Mouse (Mus musculus) megakaryocyte, embryonic 14.5 days (primary cell): Measurements from ENCODE around the gene Lgi2. TPM values are rescaled to one million over a fixed set of nuclear protein-coding genes. Genes with fewer than 3 reads are reported as not detected.

Experiments
- H3K27me3 ChIP-seq: replicated peaks from 2 replicates; pipeline ENCODE3; 2012; ENCODE audit warnings: inconsistent platforms
- H3K36me3 ChIP-seq: replicated peaks from 2 replicates; pipeline ENCODE3; 2012; ENCODE audit warnings: low read length, inconsistent platforms, mixed read lengths
- H3K4me1 ChIP-seq: 2 replicates; pipeline ENCODE4 v1.6.1; 2012; ENCODE audit warnings: inconsistent platforms
- H3K4me3 ChIP-seq: replicated peaks from 2 replicates; pipeline ENCODE3; 2012; ENCODE audit warnings: moderate library complexity, mild to moderate bottlenecking, inconsistent platforms
- H3K9me3 ChIP-seq: 2 replicates; pipeline ENCODE4 v1.6.1; 2012; ENCODE audit warnings: inconsistent platforms
- FLI1 ChIP-seq: IDR thresholded peaks from 2 replicates; pipeline ENCODE4 v1.6.1; 2012; ENCODE audit warnings: low read length, inconsistent platforms, mixed read lengths
- GATA1 ChIP-seq: IDR thresholded peaks from 3 replicates; pipeline ENCODE4 v1.6.1; 2012; ENCODE audit warnings: mixed read lengths, low read length, inconsistent platforms, borderline replicate concordance
- polyA plus RNA-seq: library from polyadenylated mRNA; stranded (reverse); fragments of >175 nt; gene quantifications from 2 replicates; pipeline ENCODE4 v1.2.3, GENCODE M21; 2012; ENCODE audit warnings: low replicate concordance; ENCODE audit not compliant: insufficient read depth

The Lgi2 gene
- polyA plus RNA-seq, 1 experiment = not detected

DNA sequence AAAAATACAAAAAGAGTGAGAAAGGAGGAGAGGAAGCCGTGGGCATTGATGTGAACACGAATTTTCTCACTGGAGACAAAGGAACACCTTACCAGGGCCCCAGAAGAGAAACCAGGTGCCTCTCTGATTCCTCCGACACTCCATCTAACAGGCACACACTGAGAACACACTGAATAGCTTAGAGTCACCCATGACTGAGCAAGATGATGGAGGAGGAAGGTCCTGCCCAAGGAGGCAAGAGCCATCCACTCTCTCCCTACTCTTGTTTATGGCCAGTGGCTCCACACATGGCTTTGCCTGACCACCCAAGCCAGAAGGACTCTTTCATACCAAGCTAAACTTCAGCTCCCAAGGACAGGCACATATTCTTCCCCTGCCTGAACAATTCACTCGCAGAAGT, 22.5 kb downstream of the Lgi2 start:
- Histone ChIP-seq H3K4me1 (no peaks in the 10 kb centered on the region), H3K9me3 (0 out of 2 replicates have a peak, but pooled peaks cover 6% of the 10 kb centered on the region), H3K27me3 (peaks cover 3% of the 10 kb centered on the region), H3K36me3 (no peaks in the 10 kb centered on the region), H3K4me3 (no peak overlapping the region)
- TF ChIP-seq GATA1 = no peak
- no peak for TF ChIP-seq FLI1

GRCm38 (mm10) chr5:52540186-52540585, 26.1 kb downstream of the Lgi2 start:
- H3K4me3 ChIP-seq = no peak overlapping the region
- no peaks in the 10 kb centered on the region for H3K9me3 ChIP-seq
- no peak for TF ChIP-seq FLI1
- TF ChIP-seq GATA1 = no peak
- peaks cover 6% of the 10 kb centered on the region for H3K27me3 ChIP-seq
- H3K4me1 ChIP-seq = no peaks in the 10 kb centered on the region
- no peaks in the 10 kb centered on the region for H3K36me3 ChIP-seq

DNA sequence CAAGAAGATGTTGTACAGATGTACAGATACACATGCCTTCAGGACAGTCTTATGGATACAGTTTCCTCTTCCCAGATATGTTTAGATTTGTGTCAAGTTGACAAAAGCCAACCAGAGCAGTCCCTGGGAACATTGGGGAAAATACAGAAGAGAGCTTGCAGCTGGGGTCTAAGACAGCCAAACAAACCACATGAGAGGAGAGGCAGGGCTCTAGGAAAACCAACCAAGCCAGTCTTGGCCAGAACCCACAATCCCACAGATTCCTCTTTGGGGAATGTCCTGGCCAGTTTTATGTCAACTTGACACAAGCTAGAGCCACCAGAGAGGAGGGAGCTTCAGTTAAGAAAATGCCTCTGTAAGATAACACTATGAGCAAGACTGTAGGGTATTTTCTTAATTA, 26.8 kb downstream of the Lgi2 start:
- Histone ChIP-seq H3K9me3 (no peaks in the 10 kb centered on the region), H3K27me3 (peaks cover 7% of the 10 kb centered on the region), H3K4me3 (no peak overlapping the region), H3K36me3 (no peaks in the 10 kb centered on the region), H3K4me1 (no peaks in the 10 kb centered on the region)
- no peak for TF ChIP-seq GATA1
- TF ChIP-seq FLI1 = no peak

GRCm38 (mm10) chr5:52537024-52537423, 29.2 kb downstream of the Lgi2 start:
- Histone ChIP-seq H3K4me1 (no peaks in the 10 kb centered on the region), H3K9me3 (peaks cover 5% of the 10 kb centered on the region; the same call in 1 of the 2 replicates), H3K36me3 (no peaks in the 10 kb centered on the region), H3K4me3 (no peak overlapping the region), H3K27me3 (peaks cover 9% of the 10 kb centered on the region)
- TF ChIP-seq GATA1 = no peak
- TF ChIP-seq FLI1 = no peak

GRCm38 (mm10) chr5:52534798-52535590, 31.3 kb downstream of the Lgi2 start:
- peaks cover 5% of the 10 kb centered on the region; the same call in 1 of the 2 replicates for H3K9me3 ChIP-seq
- H3K27me3 ChIP-seq = peaks cover 10% of the 10 kb centered on the region
- H3K4me1 ChIP-seq = no peaks in the 10 kb centered on the region
- TF ChIP-seq GATA1 = no peak
- no peak for TF ChIP-seq FLI1
- no peaks in the 10 kb centered on the region for H3K36me3 ChIP-seq
- no peak overlapping the region for H3K4me3 ChIP-seq

DNA sequence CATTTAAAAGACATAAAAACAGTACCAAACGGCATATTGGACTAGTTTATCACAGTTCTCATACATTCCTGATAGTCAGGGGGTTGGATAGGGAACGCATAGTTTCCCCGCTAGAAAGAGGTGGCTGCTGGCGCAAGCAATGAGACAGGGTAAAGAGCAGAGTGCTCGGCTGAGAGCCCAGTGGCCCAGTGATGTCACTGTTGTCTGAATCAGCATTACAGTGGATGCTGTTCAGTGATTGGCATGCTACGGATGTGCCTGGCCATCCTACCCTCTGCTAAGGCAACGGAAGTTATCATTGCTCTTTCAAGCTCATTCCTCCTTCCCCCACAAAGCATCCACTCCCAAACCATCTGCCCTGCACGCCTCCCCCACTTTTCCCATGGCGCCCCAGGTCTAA, 32.6 kb downstream of the Lgi2 start:
- Histone ChIP-seq H3K4me3 (peak overlapping the region; percentile 29), H3K27me3 (peaks cover 15% of the 10 kb centered on the region), H3K36me3 (no peaks in the 10 kb centered on the region), H3K9me3 (peaks cover 5% of the 10 kb centered on the region; the same call in 1 of the 2 replicates), H3K4me1 (no peaks in the 10 kb centered on the region)
- TF ChIP-seq GATA1 (no peak), FLI1 (no peak)

GRCm38 (mm10) chr5:52528545-52528944, 37.7 kb downstream of the Lgi2 start:
- no peaks in the 10 kb centered on the region for H3K9me3 ChIP-seq
- H3K27me3 ChIP-seq = peaks cover 19% of the 10 kb centered on the region
- no peaks in the 10 kb centered on the region for H3K36me3 ChIP-seq
- TF ChIP-seq FLI1 = no peak
- H3K4me3 ChIP-seq = no peak overlapping the region
- H3K4me1 ChIP-seq = no peaks in the 10 kb centered on the region

DNA sequence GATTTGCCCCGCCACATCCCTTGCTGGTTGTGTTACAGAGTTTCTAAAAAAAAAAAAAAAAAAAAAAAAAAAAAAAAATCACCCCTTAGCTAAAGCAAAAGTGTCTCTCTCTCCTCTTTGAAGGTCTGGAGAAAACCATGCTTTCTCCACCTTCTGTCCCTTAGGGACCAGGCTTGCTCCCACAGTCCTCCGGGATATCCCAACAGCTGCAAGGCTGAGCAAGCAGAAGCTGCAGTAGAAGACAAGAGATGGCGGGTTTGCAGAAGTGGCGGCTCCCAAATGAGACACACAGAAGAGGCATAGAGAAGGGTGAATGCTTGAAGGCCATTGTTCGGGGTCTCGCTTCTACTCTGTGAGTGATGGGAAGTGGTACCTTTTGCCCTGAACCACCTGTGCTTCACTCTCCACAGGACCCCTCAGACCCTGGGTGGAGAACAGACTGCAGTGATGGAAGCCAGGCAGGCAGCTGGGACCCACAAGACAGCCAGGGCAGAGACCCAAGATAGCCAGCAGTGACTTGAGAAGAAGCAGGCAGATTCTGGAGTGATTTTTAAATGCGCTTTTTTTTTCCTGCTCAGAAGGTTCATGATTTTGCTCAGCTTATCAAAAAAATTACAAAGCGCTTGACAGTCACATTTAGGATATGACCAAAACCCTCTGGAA, 39.8 kb downstream of the Lgi2 start:
- no peak for TF ChIP-seq GATA1
- TF ChIP-seq FLI1 = no peak
- Histone ChIP-seq H3K36me3 (no peaks in the 10 kb centered on the region), H3K4me3 (no peak overlapping the region), H3K27me3 (peaks cover 21% of the 10 kb centered on the region), H3K4me1 (peaks cover 5% of the 10 kb centered on the region; the same call in 1 of the 2 replicates), H3K9me3 (peaks cover 7% of the 10 kb centered on the region)

DNA sequence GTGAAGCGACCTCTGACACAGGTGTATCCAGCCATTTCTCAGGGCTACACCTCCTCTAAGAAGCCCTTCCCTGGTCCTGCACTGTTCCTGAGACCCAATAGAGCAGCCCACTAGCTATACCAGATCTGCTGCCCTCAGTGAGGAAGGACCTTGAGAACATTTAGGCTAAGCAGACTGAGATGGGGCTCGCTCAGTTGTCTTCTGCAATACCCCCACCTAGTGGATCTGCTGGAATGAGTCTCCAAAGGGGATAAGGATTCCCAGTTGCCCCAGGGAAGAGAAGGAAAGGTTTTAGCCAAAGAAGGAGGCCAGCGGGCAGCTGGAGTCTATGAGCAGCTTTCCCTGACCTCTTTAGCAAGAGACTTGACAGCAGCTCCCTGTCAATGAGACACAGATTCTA, 42.1 kb downstream of the Lgi2 start:
- no peak for TF ChIP-seq FLI1
- H3K27me3 ChIP-seq = peaks cover 19% of the 10 kb centered on the region
- no peak overlapping the region for H3K4me3 ChIP-seq
- H3K4me1 ChIP-seq = peaks cover 5% of the 10 kb centered on the region; the same call in 1 of the 2 replicates
- no peaks in the 10 kb centered on the region for H3K36me3 ChIP-seq
- peaks cover 28% of the 10 kb centered on the region for H3K9me3 ChIP-seq

DNA sequence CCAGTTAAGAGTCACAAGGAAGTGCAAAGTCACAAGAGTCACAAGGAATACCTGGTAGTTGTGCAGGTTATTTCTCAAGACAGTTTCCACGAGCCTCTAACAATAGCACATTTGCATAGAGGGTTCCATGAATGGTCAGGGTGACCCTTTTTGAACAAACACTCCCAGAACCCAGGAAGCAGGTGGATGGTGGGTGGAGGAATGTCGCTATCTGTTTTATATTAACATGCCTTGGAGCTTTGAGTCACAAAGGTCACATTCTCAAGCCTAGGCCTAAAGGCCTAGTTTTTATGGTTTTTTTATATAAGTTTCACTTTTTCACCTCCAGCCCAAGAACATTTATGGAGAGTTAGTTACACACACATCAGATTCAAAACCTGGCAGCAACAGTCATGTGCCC, 46.3 kb downstream of the Lgi2 start:
- no peaks in the 10 kb centered on the region for H3K36me3 ChIP-seq
- peaks cover 16% of the 10 kb centered on the region for H3K4me1 ChIP-seq
- H3K27me3 ChIP-seq = peaks cover 17% of the 10 kb centered on the region
- TF ChIP-seq GATA1 (no peak), FLI1 (no peak)
- peak overlapping the region; percentile 33 for H3K4me3 ChIP-seq
- peaks cover 32% of the 10 kb centered on the region for H3K9me3 ChIP-seq

- Histone ChIP-seq H3K4me1 (peaks cover 11% of the 10 kb centered on the region), H3K36me3 (no peaks in the 10 kb centered on the region), H3K27me3 (peaks cover 12% of the 10 kb centered on the region), H3K9me3 (peaks cover 24% of the 10 kb centered on the region), H3K4me3 (peak overlapping the region; percentile 86)
- TF ChIP-seq GATA1 = no peak
- no peak for TF ChIP-seq FLI1
Measured at GRCm38 (mm10) chr5:52516072-52516476, 50.2 kb downstream of the Lgi2 start.
